Mouse (Mus musculus): Measurements from ENCODE around the gene Zfp691. TPM values are rescaled to one million over a fixed set of nuclear protein-coding genes. Genes with fewer than 3 reads are reported as not detected.

Zfp691 gene
- 5.2 and 6.6 TPM in 2 replicates for polyA plus RNA-seq (2015; fragmentation: Nextera tagmentation; extraction: Ambion mirVana)

GRCm38 (mm10) chr4:119173851-119174453 is at the start of gene Zfp691:
TSS of gene Zfp691 (minus strand) at chr4:119174195.
- ATAC-seq = peak; percentile 100
- Histone ChIP-seq H3K9ac (peak within 1 kb of the TSS; percentile 79), H3K9me3 (no peaks in the 10 kb centered on the region), H3K27ac (peak within 1 kb of the TSS; percentile 42), H3K4me2 (replicated peaks) (peak within 1 kb of the TSS; percentile 81), H3K4me3 (replicated peaks) (peak within 1 kb of the TSS; percentile 76), H3K27me3 (replicated peaks) (no peaks in the 10 kb centered on the region), H3K4me1 (replicated peaks) (peaks cover 10% of the 10 kb centered on the region), H3K36me3 (peaks cover 7% of the 10 kb centered on the region; the same call in 1 of the 2 replicates)
- WGBS = under 1% methylated on average over 40 of the region's 40 CpGs

DNA sequence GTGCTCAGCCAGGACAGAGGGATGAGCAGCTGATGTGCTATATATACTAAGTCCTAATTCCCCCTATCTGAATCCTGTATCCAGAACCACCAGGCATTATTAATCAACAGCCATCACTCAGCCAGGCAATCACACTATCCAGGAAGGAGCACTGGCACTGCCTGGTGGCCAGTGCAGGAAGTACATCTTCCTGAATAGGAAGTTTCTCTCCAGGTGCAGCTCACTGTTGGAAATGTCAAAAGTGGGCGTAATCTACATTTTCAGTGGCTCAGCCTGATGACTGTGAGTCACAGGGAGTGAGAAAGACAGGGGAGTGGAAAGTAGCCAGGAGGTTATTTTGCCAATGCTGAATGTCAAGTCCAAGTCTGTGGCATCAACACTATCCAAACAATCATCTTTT is 49.7 kb upstream of the Zfp691 start:
- Histone ChIP-seq H3K27ac (no peak overlapping the region), H3K9ac (no peak overlapping the region), H3K4me1 (replicated peaks) (no peaks in the 10 kb centered on the region), H3K36me3 (peaks cover 24% of the 10 kb centered on the region), H3K9me3 (no peaks in the 10 kb centered on the region), H3K27me3 (replicated peaks) (no peaks in the 10 kb centered on the region), H3K4me2 (replicated peaks) (no peak overlapping the region), H3K4me3 (replicated peaks) (no peak overlapping the region)
- peak; percentile 29; the same call in 1 of the 2 replicates for ATAC-seq
- 89% methylated on average over 1 of the region's 1 CpGs for WGBS

GRCm38 (mm10) chr4:119218169-119218568 is 44.2 kb upstream of the Zfp691 start, which contains the start of gene Tmem269:
TSS of gene Tmem269 (minus strand) at chr4:119218217.
- no peak within 1 kb of the TSS for H3K9ac ChIP-seq
- no peak for ATAC-seq
- no peak within 1 kb of the TSS for H3K4me2 ChIP-seq (replicated peaks)
- no peak within 1 kb of the TSS for H3K4me3 ChIP-seq (replicated peaks)
- H3K27ac ChIP-seq = no peak within 1 kb of the TSS
- no peaks in the 10 kb centered on the region for H3K9me3 ChIP-seq
- WGBS = 13% methylated on average over 11 of the region's 11 CpGs
- no peaks in the 10 kb centered on the region for H3K36me3 ChIP-seq
- H3K4me1 ChIP-seq (replicated peaks) = no peaks in the 10 kb centered on the region
- H3K27me3 ChIP-seq (replicated peaks) = no peaks in the 10 kb centered on the region

DNA sequence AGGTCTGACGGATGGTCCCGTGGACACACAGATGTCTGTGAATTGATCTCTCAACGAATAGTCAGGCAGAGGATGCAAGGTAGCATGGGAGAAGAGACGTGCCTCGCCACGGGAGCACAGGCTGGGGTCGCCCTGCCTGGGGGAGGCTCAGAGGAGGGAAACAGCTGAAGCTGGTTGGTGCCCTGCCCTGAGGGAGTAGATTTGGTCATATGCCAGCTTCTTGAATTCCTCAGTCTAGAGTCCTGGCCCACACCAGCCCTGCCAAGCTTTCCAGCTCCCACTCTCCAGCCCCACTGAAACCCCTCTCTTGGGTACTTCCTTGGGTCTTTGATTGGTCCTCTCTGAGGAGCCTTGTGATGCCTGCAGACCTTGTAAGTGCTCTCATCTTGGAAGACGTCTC is 42.7 kb upstream of the Zfp691 start:
- no peaks in the 10 kb centered on the region for H3K36me3 ChIP-seq
- no peak overlapping the region for H3K27ac ChIP-seq
- no peak overlapping the region for H3K4me2 ChIP-seq (replicated peaks)
- WGBS = 75% methylated on average over 8 of the region's 8 CpGs
- no peaks in the 10 kb centered on the region for H3K4me1 ChIP-seq (replicated peaks)
- H3K9ac ChIP-seq = no peak overlapping the region
- ATAC-seq = peak; percentile 22; the same call in 1 of the 2 replicates
- H3K27me3 ChIP-seq (replicated peaks) = no peaks in the 10 kb centered on the region
- no peaks in the 10 kb centered on the region for H3K9me3 ChIP-seq
- H3K4me3 ChIP-seq (replicated peaks) = no peak overlapping the region

DNA sequence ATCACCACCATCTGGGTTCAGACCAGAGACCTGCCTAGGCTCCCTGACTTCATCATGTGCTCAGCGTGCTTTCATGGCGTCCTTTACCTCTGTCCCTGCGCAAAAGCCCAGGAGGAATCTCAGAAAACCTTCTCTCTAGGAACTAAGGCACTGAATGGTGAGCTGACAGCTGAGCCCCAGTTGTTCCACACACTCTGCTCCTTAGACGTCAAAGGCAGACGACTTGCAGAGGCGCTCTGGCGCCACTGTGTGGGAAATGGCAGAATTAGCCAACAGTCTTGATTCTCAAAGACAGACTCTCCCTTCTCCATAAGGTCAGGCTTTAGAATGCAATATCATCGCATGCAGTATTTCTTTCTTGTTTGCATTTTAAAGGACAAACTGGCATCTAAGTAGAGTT is 30.7 kb upstream of the Zfp691 start:
- WGBS = 20% methylated on average over 8 of the region's 8 CpGs
- Histone ChIP-seq H3K9me3 (no peaks in the 10 kb centered on the region), H3K4me1 (replicated peaks) (no peaks in the 10 kb centered on the region), H3K36me3 (0 out of 2 replicates have a peak, but pooled peaks cover 3% of the 10 kb centered on the region), H3K4me2 (replicated peaks) (no peak overlapping the region), H3K27ac (no peak overlapping the region), H3K4me3 (replicated peaks) (no peak overlapping the region), H3K27me3 (replicated peaks) (no peaks in the 10 kb centered on the region), H3K9ac (no peak overlapping the region)
- peak; percentile 43; the same call in 1 of the 2 replicates for ATAC-seq

DNA sequence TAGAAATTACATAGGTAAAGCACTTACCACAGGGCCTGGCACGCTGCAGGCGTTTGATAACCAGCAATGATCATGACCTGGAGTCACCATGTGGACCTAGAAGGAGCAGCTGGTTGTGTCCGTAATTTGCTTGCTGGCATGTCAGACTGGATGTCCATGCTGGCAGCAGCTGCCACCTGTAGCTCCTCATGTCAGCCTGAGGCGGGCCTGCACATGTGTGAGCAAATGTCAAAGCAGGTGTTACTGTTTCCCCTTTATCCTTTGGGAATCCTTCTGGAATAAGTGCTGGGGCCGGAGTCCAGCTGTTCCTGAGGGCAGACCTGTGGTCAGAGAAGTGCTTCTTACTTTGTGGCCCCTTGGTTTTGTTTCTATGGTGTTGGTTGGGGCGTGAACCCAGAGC is 24.1 kb upstream of the Zfp691 start:
- ATAC-seq = no peak
- Histone ChIP-seq H3K9me3 (no peaks in the 10 kb centered on the region), H3K4me2 (replicated peaks) (no peak overlapping the region), H3K9ac (no peak overlapping the region), H3K36me3 (0 out of 2 replicates have a peak, but pooled peaks cover 3% of the 10 kb centered on the region), H3K27ac (no peak overlapping the region), H3K27me3 (replicated peaks) (no peaks in the 10 kb centered on the region), H3K4me3 (replicated peaks) (no peak overlapping the region), H3K4me1 (replicated peaks) (peaks cover 10% of the 10 kb centered on the region; the same call in 1 of the 2 replicates)
- WGBS = 88% methylated on average over 6 of the region's 6 CpGs

GRCm38 (mm10) chr4:119195582-119196320 is 21.8 kb upstream of the Zfp691 start:
- peak; percentile 77; the same call in 1 of the 2 replicates for ATAC-seq
- peak overlapping the region; percentile 81 for H3K9ac ChIP-seq

DNA sequence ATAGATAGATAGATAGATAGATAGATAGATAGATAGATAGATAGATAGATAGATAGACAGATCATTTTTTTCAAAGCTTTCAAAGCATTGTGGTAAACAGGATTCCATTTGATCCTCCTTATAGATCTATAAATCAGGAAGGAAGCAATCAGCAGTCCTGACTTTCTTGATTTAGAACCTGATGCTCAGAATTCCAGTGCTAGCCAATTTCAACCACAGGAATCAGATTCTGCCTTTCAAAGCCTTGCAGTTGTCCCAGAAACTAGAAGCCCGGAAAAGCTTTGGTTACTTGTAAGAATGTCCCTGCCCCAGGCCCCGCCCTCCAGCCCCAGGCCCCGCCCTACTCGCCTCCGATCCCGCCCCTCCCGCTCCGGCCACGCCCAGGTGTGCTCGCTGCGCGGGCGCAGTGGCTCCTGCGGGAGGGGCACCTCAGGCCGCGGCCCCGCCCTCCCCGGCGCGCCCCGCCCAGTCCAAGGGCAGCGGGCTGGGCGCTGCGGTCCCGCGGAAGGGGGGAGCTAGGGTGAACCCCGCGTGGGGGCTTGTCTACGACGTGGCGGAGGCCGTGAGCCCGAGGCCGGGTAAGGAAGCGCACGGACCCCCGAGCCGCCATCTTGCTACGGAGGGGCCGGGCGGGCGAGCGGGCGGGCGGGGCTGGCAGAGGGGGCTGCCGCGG is 21.1 kb upstream of the Zfp691 start, which contains the start of gene Svbp:
Gene Svbp, plus strand, starts transcription at position 398 of the 673 bp plus-strand sequence.
- H3K4me2 ChIP-seq (replicated peaks) = peak within 1 kb of the TSS; percentile 74
- peak within 1 kb of the TSS; percentile 81 for H3K9ac ChIP-seq
- WGBS = 1% methylated on average over 42 of the region's 47 CpGs
- H3K27me3 ChIP-seq (replicated peaks) = no peaks in the 10 kb centered on the region
- peak within 1 kb of the TSS; percentile 83 for H3K4me3 ChIP-seq (replicated peaks)
- peak; percentile 98 for ATAC-seq
- no peaks in the 10 kb centered on the region for H3K36me3 ChIP-seq
- H3K4me1 ChIP-seq (replicated peaks) = peaks cover 10% of the 10 kb centered on the region; the same call in 1 of the 2 replicates
- H3K27ac ChIP-seq = peak within 1 kb of the TSS; percentile 48
- H3K9me3 ChIP-seq = no peaks in the 10 kb centered on the region

More at GRCm38 (mm10) chr4:119195582-119196320, 21.8 kb upstream of the Zfp691 start:
- H3K27me3 ChIP-seq (replicated peaks) = no peaks in the 10 kb centered on the region
- no peaks in the 10 kb centered on the region for H3K9me3 ChIP-seq
- WGBS = 9% methylated on average over 18 of the region's 18 CpGs
- H3K36me3 ChIP-seq = 0 out of 2 replicates have a peak, but pooled peaks cover 2% of the 10 kb centered on the region
- peak overlapping the region; percentile 83 for H3K4me3 ChIP-seq (replicated peaks)
- peaks cover 10% of the 10 kb centered on the region; the same call in 1 of the 2 replicates for H3K4me1 ChIP-seq (replicated peaks)
- peak overlapping the region; percentile 48 for H3K27ac ChIP-seq
- peak overlapping the region; percentile 74 for H3K4me2 ChIP-seq (replicated peaks)

DNA sequence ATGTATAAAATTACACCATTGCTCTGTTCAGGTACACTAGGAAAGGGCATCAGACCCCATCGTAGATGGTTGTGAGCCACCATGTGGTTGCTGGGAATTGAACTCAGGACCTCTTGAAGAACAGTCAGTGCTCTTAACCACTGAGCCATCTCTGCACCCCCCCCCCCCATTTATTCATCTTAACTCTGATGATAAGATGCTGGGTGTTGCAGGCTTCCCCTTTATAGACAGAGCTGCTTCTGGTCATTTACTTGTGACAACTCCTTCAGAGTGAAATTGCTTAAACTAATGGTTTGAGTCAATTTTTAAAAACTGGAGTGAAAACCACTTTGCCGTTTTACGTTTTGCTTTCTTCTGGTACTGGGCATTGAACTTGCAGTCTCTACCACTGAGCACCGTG is 18.8 kb upstream of the Zfp691 start:
- no peak overlapping the region for H3K27ac ChIP-seq
- no peak for ATAC-seq
- peaks cover 6% of the 10 kb centered on the region; the same call in 1 of the 2 replicates for H3K4me1 ChIP-seq (replicated peaks)
- H3K9ac ChIP-seq = no peak overlapping the region
- H3K9me3 ChIP-seq = no peaks in the 10 kb centered on the region
- no peaks in the 10 kb centered on the region for H3K27me3 ChIP-seq (replicated peaks)
- no peak overlapping the region for H3K4me2 ChIP-seq (replicated peaks)
- 86% methylated on average over 4 of the region's 4 CpGs for WGBS
- no peaks in the 10 kb centered on the region for H3K36me3 ChIP-seq
- no peak overlapping the region for H3K4me3 ChIP-seq (replicated peaks)

DNA sequence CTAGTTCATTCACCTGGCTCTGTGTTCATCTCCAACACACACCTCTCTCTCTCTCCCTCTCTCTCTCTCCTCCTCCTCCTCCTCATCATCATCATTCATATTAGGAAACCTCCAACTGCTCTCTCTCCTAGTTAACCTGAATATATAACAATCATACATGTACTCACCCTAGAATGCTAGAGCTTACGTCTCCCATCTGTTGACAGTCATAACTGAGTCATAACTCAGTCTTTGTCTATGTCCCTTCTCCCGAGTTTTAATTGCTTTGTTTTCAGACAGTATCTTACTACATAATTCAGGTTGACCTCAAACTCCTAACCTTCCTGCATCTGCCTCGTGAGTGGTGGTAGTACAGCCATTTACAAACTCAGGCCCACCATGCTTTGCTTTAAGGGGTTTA is 17.3 kb upstream of the Zfp691 start:
- 56% methylated on average over 3 of the region's 3 CpGs for WGBS
- Histone ChIP-seq H3K27me3 (replicated peaks) (no peaks in the 10 kb centered on the region), H3K4me2 (replicated peaks) (no peak overlapping the region), H3K9me3 (no peaks in the 10 kb centered on the region), H3K4me3 (replicated peaks) (no peak overlapping the region), H3K36me3 (no peaks in the 10 kb centered on the region), H3K4me1 (replicated peaks) (peaks cover 3% of the 10 kb centered on the region; the same call in 1 of the 2 replicates), H3K9ac (no peak overlapping the region), H3K27ac (no peak overlapping the region)
- no peak for ATAC-seq

DNA sequence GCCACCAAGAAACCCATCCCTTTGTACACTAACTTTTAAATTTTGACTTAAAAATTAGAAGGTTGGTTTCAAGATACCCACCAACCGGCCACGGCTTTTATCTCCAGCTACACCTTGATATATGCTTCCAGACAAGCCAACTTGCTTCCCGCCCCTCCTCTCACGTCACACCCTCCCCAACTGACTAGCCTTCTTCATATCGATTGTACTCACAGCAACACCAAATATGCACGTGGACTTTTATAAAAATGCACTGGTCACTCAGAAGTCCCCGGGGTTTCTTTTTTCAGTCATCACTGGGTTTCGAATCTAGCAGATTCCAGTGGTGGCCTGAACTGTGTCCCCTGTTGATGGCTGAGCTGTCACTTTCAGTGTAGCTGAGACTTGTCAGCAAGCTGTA is 16.6 kb upstream of the Zfp691 start:
- Histone ChIP-seq H3K27me3 (replicated peaks) (no peaks in the 10 kb centered on the region), H3K4me3 (replicated peaks) (no peak overlapping the region), H3K4me2 (replicated peaks) (no peak overlapping the region), H3K9ac (no peak overlapping the region), H3K27ac (no peak overlapping the region), H3K4me1 (replicated peaks) (no peaks in the 10 kb centered on the region), H3K9me3 (no peaks in the 10 kb centered on the region), H3K36me3 (no peaks in the 10 kb centered on the region)
- 74% methylated on average over 8 of the region's 8 CpGs for WGBS
- ATAC-seq = no peak

- Histone ChIP-seq H3K27ac (no peak within 1 kb of the TSS), H3K4me1 (replicated peaks) (no peaks in the 10 kb centered on the region), H3K4me2 (replicated peaks) (no peak within 1 kb of the TSS), H3K4me3 (replicated peaks) (no peak within 1 kb of the TSS), H3K9ac (no peak within 1 kb of the TSS), H3K36me3 (no peaks in the 10 kb centered on the region), H3K27me3 (replicated peaks) (no peaks in the 10 kb centered on the region), H3K9me3 (no peaks in the 10 kb centered on the region)
- no peak; the same call in 1 of the 2 replicates for ATAC-seq
- WGBS = 63% methylated on average over 6 of the region's 6 CpGs
These were observed 15.9 kb upstream of the Zfp691 start, which contains the start of gene Ermap for GRCm38 (mm10) chr4:119189864-119190263. TSS of gene Ermap (minus strand) at chr4:119190011.
